Mouse (Mus musculus): ENCODE results near the gene Rmdn3. TPM values are rescaled to one million over a fixed set of nuclear protein-coding genes. Genes with fewer than 3 reads are reported as not detected.

Gene Rmdn3
- 49.9 and 52.0 TPM in 2 replicates for total RNA-seq (2012; rRNA removed)
- 59.1 and 61.2 TPM in 2 replicates for total RNA-seq (2014; rRNA removed)
- polyA plus RNA-seq (2012; ENCODE audit: insufficient read length, low read depth): 41.8 and 48.1 TPM in 2 replicates

- H3K79me2 ChIP-seq (replicated peaks; ENCODE audit: control insufficient read depth, extremely low read depth, insufficient read depth, poor library complexity, severe bottlenecking): peaks cover 21% of the 10 kb centered on the region
- H3K4me2 ChIP-seq (ENCODE audit: insufficient read depth, low read depth, poor library complexity, severe bottlenecking): peak within 1 kb of the TSS; percentile 67
- H3K9me3 ChIP-seq (replicated peaks; ENCODE audit: low read length): no peaks in the 10 kb centered on the region
- dilution Hi-C loops (cut with MboI; ENCODE audit: extremely low pct_ligation_motif_present, extremely low pct_unique_long_range_greater_than_20kb, low sequenced_read_pairs): no loop called here
- H3K36me3 ChIP-seq (replicated peaks in 1 of 2; ENCODE audit: control insufficient read depth in 1 of 2, insufficient read depth in 1 of 2, low read length in 1 of 2): peaks cover 18 to 29% of the 10 kb centered on the region in 2 experiments
- DNase-seq (ENCODE audit: extremely low read depth): peak; percentile 94
- H3K4me1 ChIP-seq (ENCODE audit: control insufficient read depth in 1 of 2, insufficient read depth in 2 of 2): peaks cover 3 to 10% of the 10 kb centered on the region in 2 experiments; a peak in 3 of 4 replicates
- peak within 1 kb of the TSS; percentile 78 to 100 (median 90) for H3K4me3 ChIP-seq (replicated peaks in 1 of 3; ENCODE audit: low read depth in 2 of 3, low read length in 2 of 3, poor library complexity in 1 of 3)
- H3K27me3 ChIP-seq (replicated peaks): peaks cover 11% of the 10 kb centered on the region
- H3K27ac ChIP-seq (ENCODE audit: insufficient read depth, low read depth): no peak within 1 kb of the TSS
- H3K9ac ChIP-seq (ENCODE audit: insufficient read depth, low read depth): peak within 1 kb of the TSS; percentile 69
- in situ Hi-C loops (cut with MboI; ENCODE audit: low pct_ligation_motif_present, low pct_unique_long_range_greater_than_20kb, low sequenced_read_pairs): no loop called here
- TF ChIP-seq ZC3H11A (IDR thresholded peaks at IDR 0.05; ENCODE audit: low read depth, low read length) (no peak), MXI1 (IDR thresholded peaks at IDR 0.05; ENCODE audit: low read depth, low read length) (peak; percentile 94), USF1 (IDR thresholded peaks at IDR 0.05; ENCODE audit: low read depth, low read length) (no peak), CTCF (conservative IDR thresholded peaks at IDR 0.05 in 1 of 2, IDR thresholded peaks at IDR 0.05 in 1 of 2; ENCODE audit: low read depth in 2 of 2, low read length in 2 of 2) (peak in 1 of 2 experiments; percentile 39; a peak in 2 of 4 replicates), CHD2 (IDR thresholded peaks at IDR 0.05; ENCODE audit: low read length) (no peak), BHLHE40 (IDR thresholded peaks at IDR 0.05; ENCODE audit: low read depth, low read length) (no peak), ELF1 (IDR thresholded peaks at IDR 0.05; ENCODE audit: low read depth, low read length) (peak; percentile 77), ZMIZ1 (IDR thresholded peaks at IDR 0.05; ENCODE audit: low read depth, low read length) (peak; percentile 68; the same call in 1 of the 2 replicates), UBTF (IDR thresholded peaks at IDR 0.05; ENCODE audit: low read depth, low read length) (0 out of 2 replicates have a peak, but pooled peaks have one; percentile 64), USF2 (conservative IDR thresholded peaks at IDR 0.05; ENCODE audit: low read depth, low read length) (no peak), MYC (IDR thresholded peaks at IDR 0.05; ENCODE audit: low read depth, low read length) (peak; percentile 75; the same call in 1 of the 2 replicates), PAX5 (IDR thresholded peaks at IDR 0.05; ENCODE audit: low read length) (no peak), ETS1 (conservative IDR thresholded peaks at IDR 0.05; ENCODE audit: low read depth, low read length) (0 out of 2 replicates have a peak, but pooled peaks have one; percentile 26), HCFC1 (IDR thresholded peaks at IDR 0.05; ENCODE audit: low read depth, low read length) (peak; percentile 86), SMC3 (IDR thresholded peaks at IDR 0.05; ENCODE audit: low read depth, low read length) (no peak), EP300 (IDR thresholded peaks at IDR 0.05; ENCODE audit: low read length) (no peak), RAD21 (IDR thresholded peaks at IDR 0.05; ENCODE audit: low read depth, low read length) (no peak), POLR2AphosphoS2 (IDR thresholded peaks at IDR 0.05; ENCODE audit: low read depth, low read length) (no peak), TCF12 (IDR thresholded peaks at IDR 0.05; ENCODE audit: low read depth, low read length) (peak; percentile 67), ZNF384 (IDR thresholded peaks at IDR 0.05; ENCODE audit: low read depth, low read length) (no peak), IRF4 (IDR thresholded peaks at IDR 0.05; ENCODE audit: low read depth, low read length) (peak; percentile 75), JUN (IDR thresholded peaks at IDR 0.05; ENCODE audit: insufficient read depth, low read depth, low read length) (no peak), GABPA (IDR thresholded peaks at IDR 0.05; ENCODE audit: insufficient replicate concordance, low read depth, low read length) (peak; percentile 41; the same call in 1 of the 2 replicates), SIN3A (IDR thresholded peaks at IDR 0.05; ENCODE audit: low read length) (peak; percentile 92), POLR2A (IDR thresholded peaks at IDR 0.05; ENCODE audit: low read depth, low read length) (peak; percentile 85), NRF1 (IDR thresholded peaks at IDR 0.05; ENCODE audit: low read depth, low read length) (peak; percentile 57; the same call in 1 of the 2 replicates), MAX (IDR thresholded peaks at IDR 0.05; ENCODE audit: low read length) (peak; percentile 86), KAT2A (IDR thresholded peaks at IDR 0.05; ENCODE audit: insufficient replicate concordance, low read length) (peak; percentile 65; the same call in 1 of the 2 replicates), RCOR1 (conservative IDR thresholded peaks at IDR 0.05; ENCODE audit: low read depth, low read length) (no peak), JUND (conservative IDR thresholded peaks at IDR 0.05; ENCODE audit: low read depth, low read length) (no peak), MAFK (IDR thresholded peaks at IDR 0.05; ENCODE audit: insufficient replicate concordance, low read length) (no peak), NELFE (IDR thresholded peaks at IDR 0.05; ENCODE audit: low read depth, low read length) (peak; percentile 72), MEF2A (IDR thresholded peaks at IDR 0.05; ENCODE audit: borderline replicate concordance, low read depth, low read length) (peak; percentile 63; the same call in 1 of the 2 replicates), ZKSCAN1 (IDR thresholded peaks at IDR 0.05; ENCODE audit: borderline replicate concordance, low read depth, low read length) (no peak), TBP (conservative IDR thresholded peaks at IDR 0.05; ENCODE audit: low read depth, low read length) (0 out of 2 replicates have a peak, but pooled peaks have one; percentile 16), MAZ (IDR thresholded peaks at IDR 0.05; ENCODE audit: low read depth, low read length) (peak; percentile 70; the same call in 1 of the 2 replicates), CHD1 (IDR thresholded peaks at IDR 0.05; ENCODE audit: low read depth, low read length) (no peak)
Observed at GRCm38 (mm10) chr2:119156681-119157572, at the start of gene Rmdn3. Gene Rmdn3 (minus strand): TSS chr2:119157034.
